Mouse (Mus musculus): ENCODE measurements around the gene Aurkaip1. TPM values are rescaled to one million over a fixed set of nuclear protein-coding genes. Genes with fewer than 3 reads are reported as not detected.

Aurkaip1 gene
- polyA plus RNA-seq, 1 experiment from 2014 or later = 121 TPM

GRCm38 (mm10) chr4:155861787-155862186 is 30.7 kb downstream of the Aurkaip1 start:
- no peak for ATAC-seq (replicated peaks; ENCODE audit: insufficient number of reproducible peaks, low FRiP score, low TSS enrichment, low read depth)
- H3K4me3 ChIP-seq (ENCODE audit: low read depth, low read length) = no peak overlapping the region
- no peak for DNase-seq (ENCODE audit: low spot score)

GRCm38 (mm10) chr4:155863001-155863400 is 31.9 kb downstream of the Aurkaip1 start, which contains the start of gene Tas1r3:
Gene Tas1r3, minus strand, starts transcription at chr4:155863362.
- Histone ChIP-seq H3K36me3 (replicated peaks; ENCODE audit: control insufficient read depth, insufficient read depth, low read depth, low read length) (no peaks in the 10 kb centered on the region), H3K4me3 (ENCODE audit: low read depth, low read length) (no peak within 1 kb of the TSS), H3K27me3 (ENCODE audit: control insufficient read depth, insufficient read depth, low read length) (no peaks in the 10 kb centered on the region), H3K4me1 (ENCODE audit: control insufficient read depth, insufficient read depth, low read length) (no peaks in the 10 kb centered on the region), H3K4me2 (ENCODE audit: low read depth, low read length) (no peak within 1 kb of the TSS), H3K9me3 (replicated peaks; ENCODE audit: control insufficient read depth, low read length) (no peaks in the 10 kb centered on the region), H3K9ac (replicated peaks; ENCODE audit: low read length) (no peak within 1 kb of the TSS), H3K27ac (replicated peaks; ENCODE audit: low read depth, low read length) (no peak within 1 kb of the TSS)
- ATAC-seq (replicated peaks; ENCODE audit: insufficient number of reproducible peaks, low FRiP score, low TSS enrichment, low read depth) (no peak), DNase-seq (ENCODE audit: low spot score) (no peak)
- 78% methylated on average over 5 of the region's 5 CpGs for WGBS

More at GRCm38 (mm10) chr4:155861787-155862186, 30.7 kb downstream of the Aurkaip1 start:
- Histone ChIP-seq H3K9me3 (replicated peaks; ENCODE audit: control insufficient read depth, low read length) (no peaks in the 10 kb centered on the region), H3K9ac (replicated peaks; ENCODE audit: low read length) (no peak overlapping the region), H3K27ac (replicated peaks; ENCODE audit: low read depth, low read length) (no peak overlapping the region), H3K4me2 (ENCODE audit: low read depth, low read length) (no peak overlapping the region), H3K27me3 (ENCODE audit: control insufficient read depth, insufficient read depth, low read length) (no peaks in the 10 kb centered on the region), H3K36me3 (replicated peaks; ENCODE audit: control insufficient read depth, insufficient read depth, low read depth, low read length) (no peaks in the 10 kb centered on the region), H3K4me1 (ENCODE audit: control insufficient read depth, insufficient read depth, low read length) (no peaks in the 10 kb centered on the region)
- WGBS = 91% methylated on average over 7 of the region's 7 CpGs

- H3K27me3 ChIP-seq (ENCODE audit: control insufficient read depth, insufficient read depth, low read length) = no peaks in the 10 kb centered on the region
- H3K9ac ChIP-seq (replicated peaks; ENCODE audit: low read length) = peak overlapping the region; percentile 50
- 8% methylated on average over 22 of the region's 22 CpGs for WGBS
- no peak for DNase-seq (ENCODE audit: low spot score)
- H3K4me3 ChIP-seq (ENCODE audit: low read depth, low read length) = peak overlapping the region; percentile 86
- H3K4me2 ChIP-seq (ENCODE audit: low read depth, low read length) = peak overlapping the region; percentile 68
- H3K36me3 ChIP-seq (replicated peaks; ENCODE audit: control insufficient read depth, insufficient read depth, low read depth, low read length) = no peaks in the 10 kb centered on the region; the same call in 1 of the 2 replicates
- no peak overlapping the region for H3K27ac ChIP-seq (replicated peaks; ENCODE audit: low read depth, low read length)
- peak; percentile 61; the same call in 1 of the 2 replicates for ATAC-seq (replicated peaks; ENCODE audit: insufficient number of reproducible peaks, low FRiP score, low TSS enrichment, low read depth)
- H3K9me3 ChIP-seq (replicated peaks; ENCODE audit: control insufficient read depth, low read length) = no peaks in the 10 kb centered on the region
- no peaks in the 10 kb centered on the region for H3K4me1 ChIP-seq (ENCODE audit: control insufficient read depth, insufficient read depth, low read length)
Measured at GRCm38 (mm10) chr4:155868614-155869298, 37.7 kb downstream of the Aurkaip1 start.

GRCm38 (mm10) chr4:155869317-155870033 is 38.4 kb downstream of the Aurkaip1 start, which contains the start of the genes Cptp and Ints11:
Gene Cptp, minus strand, starts transcription at chr4:155869440.
Gene Ints11, plus strand, starts transcription at chr4:155869546.
- DNase-seq (ENCODE audit: low spot score) (peak; percentile 96), ATAC-seq (replicated peaks; ENCODE audit: insufficient number of reproducible peaks, low FRiP score, low TSS enrichment, low read depth) (peak; percentile 94)
- Histone ChIP-seq H3K27me3 (ENCODE audit: control insufficient read depth, insufficient read depth, low read length) (no peaks in the 10 kb centered on the region), H3K4me1 (ENCODE audit: control insufficient read depth, insufficient read depth, low read length) (no peaks in the 10 kb centered on the region), H3K4me2 (ENCODE audit: low read depth, low read length) (peak within 1 kb of the TSS; percentile 68), H3K9me3 (replicated peaks; ENCODE audit: control insufficient read depth, low read length) (no peaks in the 10 kb centered on the region), H3K4me3 (ENCODE audit: low read depth, low read length) (peak within 1 kb of the TSS; percentile 86), H3K36me3 (replicated peaks; ENCODE audit: control insufficient read depth, insufficient read depth, low read depth, low read length) (no peaks in the 10 kb centered on the region; the same call in 1 of the 2 replicates), H3K9ac (replicated peaks; ENCODE audit: low read length) (peak within 1 kb of the TSS; percentile 87), H3K27ac (replicated peaks; ENCODE audit: low read depth, low read length) (no peak within 1 kb of the TSS)
- WGBS = under 1% methylated on average over 63 of the region's 63 CpGs

- H3K4me1 ChIP-seq (ENCODE audit: control insufficient read depth, insufficient read depth, low read length) = no peaks in the 10 kb centered on the region
- no peaks in the 10 kb centered on the region; the same call in none of the 2 replicates for H3K36me3 ChIP-seq (replicated peaks; ENCODE audit: control insufficient read depth, insufficient read depth, low read depth, low read length)
- no peaks in the 10 kb centered on the region for H3K9me3 ChIP-seq (replicated peaks; ENCODE audit: control insufficient read depth, low read length)
- no peak overlapping the region for H3K4me2 ChIP-seq (ENCODE audit: low read depth, low read length)
- no peaks in the 10 kb centered on the region for H3K27me3 ChIP-seq (ENCODE audit: control insufficient read depth, insufficient read depth, low read length)
- H3K27ac ChIP-seq (replicated peaks; ENCODE audit: low read depth, low read length) = no peak overlapping the region
- no peak overlapping the region for H3K9ac ChIP-seq (replicated peaks; ENCODE audit: low read length)
- DNase-seq (ENCODE audit: low spot score) = no peak
- no peak overlapping the region for H3K4me3 ChIP-seq (ENCODE audit: low read depth, low read length)
- 88% methylated on average over 7 of the region's 7 CpGs for WGBS
- ATAC-seq (replicated peaks; ENCODE audit: insufficient number of reproducible peaks, low FRiP score, low TSS enrichment, low read depth) = no peak
Measured at GRCm38 (mm10) chr4:155871404-155871803, 40.3 kb downstream of the Aurkaip1 start.

Small RNAs within 50 kb of the gene (microRNA-seq; reads per million reads assigned to microRNA genes)
- not detected for gene Gm27743 (ENCODE audit: borderline number of aligned reads)

Other genes with a start within 250 kb of the Aurkaip1 start
- 14.6 and 16.2 TPM in 2 replicates for gene Slc35e2, start 229.9 kb upstream of the Aurkaip1 start, polyA plus RNA-seq (2014; fragmentation: Nextera tagmentation; extraction: Ambion mirVana)
- 65.3 and 71.2 TPM in 2 replicates for gene Cdk11b, start 206.4 kb upstream of the Aurkaip1 start, polyA plus RNA-seq (2014; fragmentation: Nextera tagmentation; extraction: Ambion mirVana)
- not detected in 2 replicates for gene Gm10563, start 185.9 kb upstream of the Aurkaip1 start, polyA plus RNA-seq (2014; fragmentation: Nextera tagmentation; extraction: Ambion mirVana)
- gene Mmp23, start 177.9 kb upstream of the Aurkaip1 start, polyA plus RNA-seq (2014; fragmentation: Nextera tagmentation; extraction: Ambion mirVana) = 6.3 and 8.7 TPM in 2 replicates
- gene Mib2, start 162.1 kb upstream of the Aurkaip1 start, polyA plus RNA-seq (2014; fragmentation: Nextera tagmentation; extraction: Ambion mirVana) = 11.0 and 11.8 TPM in 2 replicates
- 2.1 TPM in 2 replicates for gene Fndc10, start 136.9 kb upstream of the Aurkaip1 start, polyA plus RNA-seq (2014; fragmentation: Nextera tagmentation; extraction: Ambion mirVana)
- gene Ssu72, start 126.5 kb upstream of the Aurkaip1 start, polyA plus RNA-seq (2014; fragmentation: Nextera tagmentation; extraction: Ambion mirVana) = 147 and 151 TPM in 2 replicates
- gene Tmem240, start 96.5 kb upstream of the Aurkaip1 start, polyA plus RNA-seq (2014; fragmentation: Nextera tagmentation; extraction: Ambion mirVana) = 0.56 and 0.70 TPM in 2 replicates
- gene Atad3a, start 70.2 kb upstream of the Aurkaip1 start, polyA plus RNA-seq (2014; fragmentation: Nextera tagmentation; extraction: Ambion mirVana) = 79.0 and 87.2 TPM in 2 replicates
- 4.7 and 5.9 TPM in 2 replicates for gene Vwa1, start 56.6 kb upstream of the Aurkaip1 start, polyA plus RNA-seq (2014; fragmentation: Nextera tagmentation; extraction: Ambion mirVana)
- 0.18 and 0.26 TPM in 2 replicates for gene Tmem88b, start 45.4 kb upstream of the Aurkaip1 start, polyA plus RNA-seq (2014; fragmentation: Nextera tagmentation; extraction: Ambion mirVana)
- gene Ankrd65, start 40.8 kb upstream of the Aurkaip1 start, polyA plus RNA-seq (2014; fragmentation: Nextera tagmentation; extraction: Ambion mirVana) = not detected in 2 replicates
- gene Mrpl20, start 28.4 kb upstream of the Aurkaip1 start, polyA plus RNA-seq (2014; fragmentation: Nextera tagmentation; extraction: Ambion mirVana) = 250 and 256 TPM in 2 replicates
- 170 and 173 TPM in 2 replicates for gene Ccnl2, start 18.8 kb upstream of the Aurkaip1 start, polyA plus RNA-seq (2014; fragmentation: Nextera tagmentation; extraction: Ambion mirVana)
- 34.4 and 38.2 TPM in 2 replicates for gene Mxra8, start 8.4 kb downstream of the Aurkaip1 start, polyA plus RNA-seq (2014; fragmentation: Nextera tagmentation; extraction: Ambion mirVana)
- 6.8 and 7.7 TPM in 2 replicates for gene Dvl1, start 16.1 kb downstream of the Aurkaip1 start, polyA plus RNA-seq (2014; fragmentation: Nextera tagmentation; extraction: Ambion mirVana)
- gene Tas1r3, start 32.1 kb downstream of the Aurkaip1 start, polyA plus RNA-seq (2014; fragmentation: Nextera tagmentation; extraction: Ambion mirVana) = 0.15 and 0.27 TPM in 2 replicates
- gene Cptp, start 38.2 kb downstream of the Aurkaip1 start, polyA plus RNA-seq (2014; fragmentation: Nextera tagmentation; extraction: Ambion mirVana) = 18.3 and 21.1 TPM in 2 replicates
- 92.8 and 93.0 TPM in 2 replicates for gene Ints11, start 38.3 kb downstream of the Aurkaip1 start, polyA plus RNA-seq (2014; fragmentation: Nextera tagmentation; extraction: Ambion mirVana)
- gene Pusl1, start 60.5 kb downstream of the Aurkaip1 start, polyA plus RNA-seq (2014; fragmentation: Nextera tagmentation; extraction: Ambion mirVana) = 35.6 and 39.3 TPM in 2 replicates
- gene Acap3, start 60.5 kb downstream of the Aurkaip1 start, polyA plus RNA-seq (2014; fragmentation: Nextera tagmentation; extraction: Ambion mirVana) = 18.6 and 21.2 TPM in 2 replicates
- 158 and 161 TPM in 2 replicates for gene Ube2j2, start 112.6 kb downstream of the Aurkaip1 start, polyA plus RNA-seq (2014; fragmentation: Nextera tagmentation; extraction: Ambion mirVana)
- gene C1qtnf12, start 131.0 kb downstream of the Aurkaip1 start, polyA plus RNA-seq (2014; fragmentation: Nextera tagmentation; extraction: Ambion mirVana) = 21.2 and 26.8 TPM in 2 replicates
- gene B3galt6, start 161.4 kb downstream of the Aurkaip1 start, polyA plus RNA-seq (2014; fragmentation: Nextera tagmentation; extraction: Ambion mirVana) = 17.8 and 18.9 TPM in 2 replicates
- gene Sdf4, start 161.6 kb downstream of the Aurkaip1 start, polyA plus RNA-seq (2014; fragmentation: Nextera tagmentation; extraction: Ambion mirVana) = 137 and 150 TPM in 2 replicates
- 0.21 and 0.34 TPM in 2 replicates for gene Tnfrsf4, start 182.6 kb downstream of the Aurkaip1 start, polyA plus RNA-seq (2014; fragmentation: Nextera tagmentation; extraction: Ambion mirVana)
- gene Tnfrsf18, start 194.9 kb downstream of the Aurkaip1 start, polyA plus RNA-seq (2014; fragmentation: Nextera tagmentation; extraction: Ambion mirVana) = 0.38 and 0.55 TPM in 2 replicates
- 0.38 and 0.78 TPM in 2 replicates for gene Ttll10, start 228.1 kb downstream of the Aurkaip1 start, polyA plus RNA-seq (2014; fragmentation: Nextera tagmentation; extraction: Ambion mirVana)

Measured in embryonic facial prominence, embryonic 11.5 days (tissue).